Mouse (Mus musculus): Measurements from ENCODE around the gene Rasd2.

The Rasd2 gene

GRCm38 (mm10) chr8:75213686-75214085 lies at the start of gene Rasd2:
Gene Rasd2, plus strand, starts transcription at chr8:75213944.
- DNase-seq = no peak

- no peak for DNase-seq
These were observed 44.4 kb upstream of the Rasd2 start for GRCm38 (mm10) chr8:75169363-75169762.

- no peak for DNase-seq
These were observed 41.6 kb upstream of the Rasd2 start for GRCm38 (mm10) chr8:75172009-75172685.

DNA sequence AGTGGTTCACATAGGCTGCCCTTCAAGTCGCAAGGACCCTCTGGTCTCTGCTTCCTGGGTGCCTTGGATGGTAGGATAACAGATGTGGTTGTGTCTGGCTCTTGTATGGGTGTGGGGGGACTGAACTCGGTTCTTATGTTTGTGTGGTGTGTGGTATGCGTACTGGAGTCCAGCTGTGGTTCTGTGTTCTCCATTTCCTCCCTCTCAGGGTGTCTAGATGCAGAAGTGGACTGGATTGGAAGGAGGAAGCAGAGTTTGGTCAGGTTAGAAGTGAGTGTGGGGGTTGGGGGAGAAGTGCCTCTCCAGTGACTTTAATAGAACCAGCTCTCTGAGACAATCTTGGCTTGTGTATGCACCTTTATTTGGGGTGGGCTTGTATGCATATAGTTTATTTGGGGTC lies 20.7 kb upstream of the Rasd2 start:
- DNase-seq = no peak

GRCm38 (mm10) chr8:75194473-75195071 lies 19.2 kb upstream of the Rasd2 start:
- no peak for DNase-seq

DNA sequence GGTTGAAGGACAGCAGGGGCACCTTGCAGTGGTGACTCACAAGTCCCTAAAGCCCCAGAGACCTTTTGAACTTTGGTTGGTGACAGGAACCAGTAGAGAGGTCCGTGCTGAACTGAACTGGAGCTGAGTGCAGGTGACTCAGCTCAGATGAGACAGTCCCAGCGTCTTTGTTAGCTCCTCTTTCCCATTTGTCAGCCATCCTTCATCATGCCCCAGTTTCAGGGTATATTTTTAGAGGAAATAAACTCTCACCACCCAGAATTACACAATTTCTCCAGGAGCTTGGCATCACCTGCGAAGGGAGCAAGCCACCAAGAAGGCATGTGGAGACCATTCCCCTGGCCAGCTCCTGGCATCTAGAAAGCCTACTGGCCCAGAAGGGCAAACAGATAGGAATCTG lies 16.6 kb upstream of the Rasd2 start:
- no peak for DNase-seq

DNA sequence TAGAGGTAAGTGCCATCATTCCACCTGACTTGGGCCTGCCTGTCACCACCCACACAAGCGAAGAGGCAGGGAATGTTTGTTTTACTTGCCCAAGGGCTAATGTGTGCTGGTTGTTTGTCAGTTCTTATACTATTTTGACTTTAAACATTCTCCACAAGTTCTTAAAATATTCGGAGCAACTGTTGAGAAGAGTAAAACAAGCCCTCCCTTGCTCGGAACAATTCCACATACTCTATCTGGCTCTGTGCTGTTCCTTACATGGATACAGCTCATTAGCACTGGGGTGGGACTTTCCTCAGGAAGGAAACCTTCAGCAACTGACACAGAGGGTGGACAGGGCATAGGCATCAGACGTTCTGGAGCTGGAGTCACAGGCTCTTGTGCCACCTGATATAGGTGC lies 15.9 kb upstream of the Rasd2 start:
- DNase-seq = no peak

- no peak for DNase-seq
These were observed 15.4 kb upstream of the Rasd2 start for GRCm38 (mm10) chr8:75198300-75198699.

DNA sequence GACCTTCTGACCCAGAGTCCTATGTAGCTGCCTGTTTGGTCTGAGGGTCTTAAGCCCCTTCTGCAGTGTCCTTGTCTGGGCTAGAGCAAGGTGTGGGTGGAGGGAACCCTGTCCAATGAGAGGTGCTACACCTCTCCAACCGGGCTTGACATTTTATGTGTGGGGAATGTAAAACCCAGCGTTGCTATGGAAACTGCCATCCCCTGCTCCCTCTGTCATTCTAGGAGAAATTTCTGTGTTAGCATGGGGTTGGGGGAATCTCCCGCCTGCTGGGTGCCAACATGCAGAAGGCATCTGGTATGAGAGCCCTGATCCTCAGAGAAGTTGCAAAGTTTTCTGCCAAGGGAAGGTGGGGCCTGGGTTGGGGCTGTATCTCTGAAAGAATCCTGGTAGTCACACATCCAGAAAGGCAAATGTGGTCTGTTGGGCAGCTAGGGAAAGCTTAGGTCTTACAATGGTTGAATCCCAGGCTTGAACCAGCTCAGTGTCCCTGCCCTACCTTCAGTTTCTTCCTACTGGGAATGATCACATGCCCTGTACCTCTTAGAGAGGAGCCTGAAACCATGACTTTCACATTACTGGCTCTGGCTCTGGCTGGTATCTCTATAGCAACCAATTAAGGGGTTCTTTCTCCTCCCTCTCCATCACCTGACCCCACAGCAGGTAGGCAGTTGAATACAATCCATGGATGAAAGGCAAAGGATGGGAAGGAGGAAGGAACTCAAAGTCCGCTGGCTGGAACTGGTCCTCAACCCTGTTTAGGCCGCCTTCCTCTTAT lies 14.6 kb upstream of the Rasd2 start:
- DNase-seq = no peak

DNA sequence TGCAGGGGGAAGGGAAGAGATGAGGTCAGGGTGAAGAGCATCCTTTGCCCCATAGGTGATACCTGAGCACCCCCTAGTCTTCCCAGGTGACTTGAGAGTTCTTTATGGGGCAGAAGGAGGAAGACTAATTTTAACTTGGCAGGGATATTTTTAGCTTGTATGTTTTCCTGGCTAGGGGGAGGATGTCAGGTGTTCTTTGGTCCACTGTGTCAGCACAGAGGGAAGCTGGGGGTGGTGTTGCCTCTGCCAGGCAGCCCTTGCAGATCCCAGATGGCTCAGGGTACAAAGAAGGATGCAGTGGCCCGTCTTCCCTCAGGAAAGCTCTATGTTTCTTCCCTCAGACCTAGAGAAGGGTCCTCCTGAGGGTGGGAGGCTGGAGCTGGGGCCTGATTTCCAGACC lies 13.8 kb upstream of the Rasd2 start:
- DNase-seq = no peak

DNA sequence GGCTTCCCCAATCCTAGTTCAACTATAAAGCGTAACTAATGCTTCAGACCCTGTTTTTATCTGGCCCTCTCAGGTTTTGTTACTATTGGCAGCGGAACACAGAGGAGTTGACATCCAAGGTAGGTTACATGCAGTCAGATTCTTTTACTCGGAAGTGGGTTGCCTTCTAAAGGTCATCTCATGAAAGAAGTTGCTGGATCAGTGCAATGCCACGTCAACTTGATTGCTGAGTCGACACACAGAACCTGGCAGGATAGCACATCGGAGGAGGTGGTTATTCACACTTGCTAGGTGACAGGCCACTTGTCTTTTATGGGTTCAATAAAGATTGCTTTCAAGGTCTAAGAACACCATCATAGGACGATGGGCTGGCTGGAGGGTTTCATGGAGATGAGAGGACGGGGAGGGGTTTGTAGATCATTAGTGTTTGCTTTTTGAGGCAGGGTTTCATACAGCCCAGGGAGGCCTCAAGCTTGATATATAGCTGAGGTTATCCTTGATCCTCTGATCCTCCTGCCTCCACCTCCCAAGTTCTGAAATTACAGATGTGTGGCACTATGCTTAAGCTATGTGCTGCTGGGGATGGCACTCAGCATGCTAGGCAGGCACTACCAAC lies 11.6 kb upstream of the Rasd2 start:
- DNase-seq = no peak

GRCm38 (mm10) chr8:75202913-75203312 lies 10.8 kb upstream of the Rasd2 start:
- no peak for DNase-seq

- DNase-seq = no peak
These were observed 10.3 kb upstream of the Rasd2 start for GRCm38 (mm10) chr8:75203420-75203819.

GRCm38 (mm10) chr8:75204190-75204868 lies 9.4 kb upstream of the Rasd2 start:
- DNase-seq = no peak

- no peak for DNase-seq
These were observed 2.3 kb upstream of the Rasd2 start for GRCm38 (mm10) chr8:75211461-75211860.

GRCm38 (mm10) chr8:75212631-75213306 lies 975 bp upstream of the Rasd2 start:
- peak; percentile 92 for DNase-seq

GRCm38 (mm10) chr8:75213307-75213651 lies 465 bp upstream of the Rasd2 start:
- DNase-seq = no peak

GRCm38 (mm10) chr8:75215046-75215445 lies 1.3 kb downstream of the Rasd2 start:
- no peak for DNase-seq

DNA sequence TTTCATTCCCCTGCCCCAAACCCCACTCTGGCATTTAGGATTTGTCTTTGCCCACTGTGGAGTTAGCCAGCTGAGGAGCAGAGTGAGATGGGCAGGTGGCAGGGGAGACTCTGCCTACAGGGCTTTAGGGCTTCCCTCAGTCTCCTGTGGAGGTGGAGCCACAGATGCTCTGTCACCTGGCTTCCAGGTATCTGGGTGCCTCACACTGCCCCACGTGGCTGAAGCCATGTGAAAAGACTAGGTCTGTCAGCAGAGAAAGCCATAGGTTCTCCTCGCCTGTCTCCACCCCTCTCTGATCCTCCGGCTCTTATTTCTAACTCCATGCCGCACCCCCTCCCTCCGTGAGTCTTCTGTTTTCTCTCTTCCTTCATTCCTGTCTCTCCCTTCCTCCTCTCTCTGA lies 2.2 kb downstream of the Rasd2 start:
- DNase-seq = no peak

DNA sequence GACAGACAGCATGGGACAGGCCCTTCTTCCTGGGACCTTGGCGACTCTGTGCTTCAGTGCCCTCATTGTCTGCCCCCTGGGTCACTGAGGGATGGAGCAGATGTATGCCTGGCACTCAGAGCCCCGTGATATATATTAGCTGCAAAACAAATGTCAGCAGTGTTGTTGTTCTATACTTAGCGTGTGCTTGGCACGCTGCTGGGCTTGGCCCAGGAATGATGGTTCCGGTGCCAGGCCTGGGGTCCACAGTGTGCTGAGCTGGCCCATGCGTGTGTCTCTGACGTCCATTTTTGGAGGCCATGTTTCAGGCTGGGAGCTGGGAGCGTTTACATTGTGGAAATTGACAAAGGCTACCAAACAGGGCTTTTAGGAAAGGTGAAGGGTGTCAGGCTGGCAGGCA lies 3.1 kb downstream of the Rasd2 start:
- DNase-seq = no peak

GRCm38 (mm10) chr8:75217969-75218368 lies 4.2 kb downstream of the Rasd2 start:
- DNase-seq = peak; percentile 82

DNA sequence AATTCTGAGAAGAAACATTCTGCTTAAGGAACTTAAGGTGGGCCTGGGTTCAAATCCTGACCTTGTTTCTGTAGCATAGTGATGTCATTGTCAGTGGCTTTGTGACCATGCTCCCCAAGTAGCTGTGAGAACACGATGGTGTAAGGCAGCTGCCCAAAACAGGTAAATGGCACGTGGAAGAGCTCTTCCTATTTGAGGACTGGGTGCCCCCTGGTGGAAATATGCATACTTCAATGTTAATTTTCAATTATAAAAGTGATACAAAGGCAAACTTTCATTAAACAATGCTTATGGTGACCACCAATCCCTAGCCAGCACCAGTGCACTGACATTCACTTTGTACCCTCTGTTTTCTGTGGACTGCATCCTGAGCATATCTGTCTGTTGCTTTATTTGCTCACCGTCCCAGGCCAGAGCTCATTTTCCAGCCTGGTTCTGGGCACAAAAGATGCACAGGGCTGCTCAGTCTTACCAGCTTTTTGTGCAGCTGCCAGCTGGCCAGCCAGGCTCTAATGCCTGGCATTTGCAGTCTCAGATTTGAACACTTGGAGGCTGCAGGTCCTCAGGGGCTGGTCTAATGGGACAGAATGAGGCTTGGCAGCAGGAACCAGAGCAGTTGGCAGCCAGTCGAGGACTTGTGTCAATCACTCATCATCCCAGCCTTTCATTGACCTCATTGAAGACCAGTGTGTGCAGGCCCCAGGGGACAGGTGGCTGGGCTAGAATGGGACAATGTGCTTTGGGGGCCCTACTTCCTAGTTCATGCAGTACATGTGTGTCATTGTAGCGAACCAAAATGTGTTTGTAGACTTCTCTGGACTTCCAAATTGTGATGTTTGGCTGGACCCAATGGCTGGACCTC lies 6.4 kb downstream of the Rasd2 start:
- no peak for DNase-seq

Data from right cerebral cortex, adult 18-20 months (tissue).